In the genomic region with DNA sequence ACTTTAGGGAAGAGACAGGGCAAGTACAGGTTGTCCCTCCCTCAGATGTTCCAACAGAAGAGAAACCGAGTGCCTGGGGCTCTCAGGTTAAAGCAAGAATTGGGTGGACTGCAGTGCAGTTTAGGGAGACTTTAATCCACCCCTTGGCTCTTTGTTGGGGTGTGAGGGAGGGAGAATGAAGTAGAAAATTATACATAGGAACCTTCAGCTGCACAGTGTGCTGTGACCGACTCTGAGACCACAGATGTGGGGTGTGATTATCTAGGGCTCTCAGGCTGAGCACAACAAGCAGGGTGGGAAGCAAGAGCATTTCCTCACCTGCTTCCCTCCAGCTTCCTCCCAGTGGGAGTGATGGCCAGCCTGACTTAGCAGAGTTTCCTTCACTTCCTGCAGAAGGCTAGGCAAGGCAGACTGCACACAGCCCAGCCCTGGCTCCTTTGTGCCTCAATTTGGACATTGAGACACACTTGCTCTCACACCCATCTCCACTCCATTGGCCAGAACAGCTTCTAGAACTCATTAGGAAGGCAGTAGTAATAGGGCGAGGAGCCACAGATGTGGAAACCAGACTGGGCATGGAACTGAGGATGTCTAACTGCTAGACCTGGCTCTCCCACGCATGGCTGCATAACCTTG, we compare ENCODE assay signal across 7 mouse cellular contexts. TPM values are rescaled to one million over a fixed set of nuclear protein-coding genes. Genes with fewer than 3 reads are reported as not detected.
A peak's percentile ranks its signal among the peaks of the same experiment; 100 is the strongest.
DNase-seq lines count a peak whose midpoint lies in the region; ATAC-seq and TF ChIP-seq lines count a peak whose summit lies in the region.

No protein-coding gene starts in this region.

- H3K27me3 ChIP-seq in testis, adult 2 months (ENCODE audit: control insufficient read depth, insufficient read depth, low read length): no peaks in the 10 kb centered on the region
- no peaks in the 10 kb centered on the region for H3K27me3 ChIP-seq in heart, embryonic 13.5 days (replicated peaks)
- no peaks in the 10 kb centered on the region for H3K27me3 ChIP-seq in liver, embryonic 14.5 days (ENCODE audit: control insufficient read depth, insufficient read depth, low read length)

- H3K4me3 ChIP-seq in testis, adult 2 months (ENCODE audit: control insufficient read depth, low read depth, low read length): no peak overlapping the region
- no peak overlapping the region for H3K4me3 ChIP-seq in heart, embryonic 13.5 days
- no peak overlapping the region for H3K4me3 ChIP-seq in liver, embryonic 14.5 days (ENCODE audit: insufficient read depth in 1 of 2, low read depth in 2 of 2, low read length in 2 of 2)

- TF ChIP-seq EP300 in liver, embryonic 14.5 days (IDR thresholded peaks at IDR 0.05; ENCODE audit: low read depth): no peak

- no peak for TF ChIP-seq POLR2A in testis, adult 2 months (IDR thresholded peaks at IDR 0.05; ENCODE audit: control insufficient read depth, low read depth, low read length)

- no peak overlapping the region for H3K9ac ChIP-seq in heart, embryonic 13.5 days
- no peak overlapping the region; the same call in 1 of the 2 replicates for H3K9ac ChIP-seq in liver, embryonic 14.5 days (replicated peaks)

- no peak overlapping the region for H3K4me2 ChIP-seq in heart, embryonic 13.5 days
- H3K4me2 ChIP-seq in liver, embryonic 14.5 days (ENCODE audit: low read depth): no peak overlapping the region; the same call in 1 of the 2 replicates

- H3K9me3 ChIP-seq in heart, embryonic 13.5 days: no peaks in the 10 kb centered on the region
- H3K9me3 ChIP-seq in liver, embryonic 14.5 days (ENCODE audit: control insufficient read depth, low read length): no peaks in the 10 kb centered on the region

- DNase-seq in testis, postnatal 10 days (ENCODE audit: low spot score): no peak
- no peak for DNase-seq in liver, embryonic 14.5 days (ENCODE audit: low read depth in 3 of 3, low spot score in 3 of 3)
- DNase-seq in right cerebral cortex, postnatal 10 days (ENCODE audit: low spot score in 2 of 2): no peak
- DNase-seq in embryo, embryonic 9.5 days (ENCODE audit: extremely low spot score): no peak
- no peak for DNase-seq in adrenal gland, adult 8-10 months

- TF ChIP-seq CTCF in testis, adult 2 months (IDR thresholded peaks at IDR 0.05; ENCODE audit: control insufficient read depth, insufficient read depth, insufficient replicate concordance, low read depth, low read length): no peak
- TF ChIP-seq CTCF in liver, embryonic 14.5 days (IDR thresholded peaks at IDR 0.05; ENCODE audit: low read depth): no peak

- WGBS in heart, embryonic 13.5 days: 59% methylated on average over 4 of the region's 4 CpGs
- WGBS in liver, embryonic 14.5 days (ENCODE audit: insufficient replicate concordance): 20% methylated on average over 4 of the region's 4 CpGs

- no peak for ATAC-seq in heart, embryonic 13.5 days (ENCODE audit: extremely low read depth, insufficient number of reproducible peaks, low FRiP score, low TSS enrichment)
- no peak for ATAC-seq in liver, embryonic 14.5 days (ENCODE audit: insufficient read depth)

- H3K4me1 ChIP-seq in testis, adult 2 months (ENCODE audit: control insufficient read depth, insufficient read depth, low read length): peaks cover 9% of the 10 kb centered on the region
- peaks cover 55% of the 10 kb centered on the region for H3K4me1 ChIP-seq in heart, embryonic 13.5 days
- H3K4me1 ChIP-seq in liver, embryonic 14.5 days (replicated peaks; ENCODE audit: control insufficient read depth in 2 of 2, insufficient read depth in 2 of 2, low read length in 1 of 2): peaks cover 18 to 24% of the 10 kb centered on the region in 2 experiments

- H3K27ac ChIP-seq in testis, adult 2 months (ENCODE audit: control insufficient read depth, insufficient read depth, low read depth, low read length): peak overlapping the region; percentile 2; the same call in 1 of the 2 replicates
- peak overlapping the region; percentile 80 for H3K27ac ChIP-seq in heart, embryonic 13.5 days (replicated peaks)
- H3K27ac ChIP-seq in liver, embryonic 14.5 days: peak overlapping the region; percentile 25

- no peaks in the 10 kb centered on the region for H3K36me3 ChIP-seq in testis, adult 2 months (ENCODE audit: control insufficient read depth, insufficient read depth, low read length)
- H3K36me3 ChIP-seq in heart, embryonic 13.5 days: peaks cover 16% of the 10 kb centered on the region
- no peaks in the 10 kb centered on the region for H3K36me3 ChIP-seq in liver, embryonic 14.5 days (replicated peaks; ENCODE audit: control insufficient read depth, insufficient read depth, low read depth)

RNA-seq across cellular contexts. Expression of a gene that starts 25.7 kb away (rescaled TPM):
- 6.3 TPM in 2 replicates for polyA plus RNA-seq in testis, adult 2 months (2012; rRNA removed)
- 42.0 and 42.7 TPM in 2 replicates for polyA plus RNA-seq in heart, embryonic 13.5 days (2015; fragmentation: Nextera tagmentation; extraction: Ambion mirVana)
- polyA plus RNA-seq in liver, embryonic 14.5 days (2012; rRNA removed): 6.7 and 10.5 TPM in 2 replicates
- polyA plus RNA-seq in liver, embryonic 14.5 days (2014; fragmentation: Nextera tagmentation; extraction: Ambion mirVana): 10.1 and 11.7 TPM in 2 replicates
- 100 to 1,000 TPM; 123 to 136 (median 131) TPM for total RNA-seq in adrenal gland, adult 8-10 months (2022)

RNA-seq across cellular contexts. Expression of a gene that starts 30.7 kb away (rescaled TPM):
- polyA plus RNA-seq in testis, adult 2 months (2012; rRNA removed): 22.0 and 25.9 TPM in 2 replicates
- polyA plus RNA-seq in heart, embryonic 13.5 days (2015; fragmentation: Nextera tagmentation; extraction: Ambion mirVana): 0.33 and 0.38 TPM in 2 replicates
- polyA plus RNA-seq in liver, embryonic 14.5 days (2012; rRNA removed): 0.05 and 0.10 TPM in 2 replicates
- not detected in 2 replicates for polyA plus RNA-seq in liver, embryonic 14.5 days (2014; fragmentation: Nextera tagmentation; extraction: Ambion mirVana)
- 1 to 10 TPM in 2 of 4 experiments, under 1 TPM in 2; 0.21 to 1.4 (median 0.81) TPM for total RNA-seq in adrenal gland, adult 8-10 months (2022)

RNA-seq across cellular contexts. Expression of a gene that starts 43.8 kb away (rescaled TPM):
- 3.0 and 3.1 TPM in 2 replicates for polyA plus RNA-seq in testis, adult 2 months (2012; rRNA removed)
- 2.8 and 3.1 TPM in 2 replicates for polyA plus RNA-seq in heart, embryonic 13.5 days (2015; fragmentation: Nextera tagmentation; extraction: Ambion mirVana)
- 9.2 and 13.7 TPM in 2 replicates for polyA plus RNA-seq in liver, embryonic 14.5 days (2012; rRNA removed)
- polyA plus RNA-seq in liver, embryonic 14.5 days (2014; fragmentation: Nextera tagmentation; extraction: Ambion mirVana): 8.3 and 8.7 TPM in 2 replicates
- 10 to 100 TPM; 12.9 to 29.1 (median 19.7) TPM for total RNA-seq in adrenal gland, adult 8-10 months (2022)

RNA-seq across cellular contexts. Expression of a gene that starts 46.4 kb away (rescaled TPM):
- polyA plus RNA-seq in testis, adult 2 months (2012; rRNA removed): 118 and 119 TPM in 2 replicates
- polyA plus RNA-seq in heart, embryonic 13.5 days (2015; fragmentation: Nextera tagmentation; extraction: Ambion mirVana): 227 and 252 TPM in 2 replicates
- 16.8 and 17.8 TPM in 2 replicates for polyA plus RNA-seq in liver, embryonic 14.5 days (2012; rRNA removed)
- 42.1 and 42.6 TPM in 2 replicates for polyA plus RNA-seq in liver, embryonic 14.5 days (2014; fragmentation: Nextera tagmentation; extraction: Ambion mirVana)
- total RNA-seq in adrenal gland, adult 8-10 months (2022): 10 to 100 TPM; 68.1 to 76.1 (median 74.6) TPM

RNA-seq across cellular contexts. Expression of a gene that starts 46.6 kb away (rescaled TPM):
- polyA plus RNA-seq in testis, adult 2 months (2012; rRNA removed): 1,529 and 1,552 TPM in 2 replicates
- 164 and 188 TPM in 2 replicates for polyA plus RNA-seq in heart, embryonic 13.5 days (2015; fragmentation: Nextera tagmentation; extraction: Ambion mirVana)
- polyA plus RNA-seq in liver, embryonic 14.5 days (2012; rRNA removed): 47.3 and 55.8 TPM in 2 replicates
- 84.4 and 89.0 TPM in 2 replicates for polyA plus RNA-seq in liver, embryonic 14.5 days (2014; fragmentation: Nextera tagmentation; extraction: Ambion mirVana)
- total RNA-seq in adrenal gland, adult 8-10 months (2022): 100 to 1,000 TPM; 174 to 226 (median 192) TPM

Comparison
In these comparisons a context has a peak if more than half of its experiments do, and no peak if none do; other contexts are left out.
1. H3K27ac ChIP-seq: peak in every context shown above with its lines; median percentile 80 in heart, embryonic 13.5 days; 25 in liver, embryonic 14.5 days; 2 in testis, adult 2 months.
2. RNA of a gene that starts 30.7 kb away (polyA plus RNA-seq): 22.0 to 25.9 TPM in testis, adult 2 months; 0.33 to 0.38 TPM in heart, embryonic 13.5 days and 0.05 to 0.10 TPM in liver, embryonic 14.5 days; every median in the first group is over 10 times any median in the second.